Mouse (Mus musculus) lung, adult 2 months (tissue): ENCODE data around the gene Plxna1. TPM values are rescaled to one million over a fixed set of nuclear protein-coding genes. Genes with fewer than 3 reads are reported as not detected.

Source experiments
- DNase-seq: peaks from one replicate; pipeline ENCODE4 v3.0.0; 2022
- H3K4me1 ChIP-seq: fragments of 200-500 bp; 2 replicates; pipeline ENCODE4 v1.6.1; 2011; ENCODE audit warnings: low read length; ENCODE audit not compliant: control insufficient read depth, insufficient read depth
- H3K4me3 ChIP-seq: fragments of 200-500 bp; replicated peaks from 2 replicates; pipeline ENCODE3; 2011; ENCODE audit warnings: low read depth, mild to moderate bottlenecking, control low read depth, low read length; ENCODE audit errors: extremely low read depth
- CTCF ChIP-seq: fragments of 200-500 bp; IDR thresholded peaks from 2 replicates; pipeline ENCODE4 v1.5.1; 2011; ENCODE audit warnings: mild to moderate bottlenecking, low read length, control low read depth; ENCODE audit not compliant: insufficient read depth
- POLR2A ChIP-seq: fragments of 200-500 bp; IDR thresholded peaks from 2 replicates; pipeline ENCODE4 v1.6.1; 2011; ENCODE audit warnings: low read depth, mild to moderate bottlenecking, control low read depth, low read length, borderline replicate concordance; ENCODE audit errors: extremely low read depth
- WGBS: fragments of 180-500 bp; shearing (Covaris S2); methylation state at CpG from one replicate; pipeline ENCODE4 v1.1.7; 2018; 5-methylcytosine and 5-hydroxymethylcytosine counted together
- polyA plus RNA-seq: library from polyadenylated mRNA; depleted of rRNA; stranded (reverse); fragments of >200 nt; gene quantifications from 2 replicates; pipeline ENCODE4 v1.2.3, GENCODE M21; 2012

The Plxna1 gene
- polyA plus RNA-seq, 1 experiment, result 189 TPM

- WGBS, result under 1% methylated on average over 75 of the region's 80 CpGs
- TF ChIP-seq POLR2A (no peak), CTCF (no peak)
- Histone ChIP-seq H3K4me3 (peak overlapping the region; percentile 63), H3K4me1 (peaks cover 22% of the 10 kb centered on the region)
- peak; percentile 66 for DNase-seq
These were observed 771 bp downstream of the Plxna1 start for GRCm38 (mm10) chr6:89361418-89362280.

DNA sequence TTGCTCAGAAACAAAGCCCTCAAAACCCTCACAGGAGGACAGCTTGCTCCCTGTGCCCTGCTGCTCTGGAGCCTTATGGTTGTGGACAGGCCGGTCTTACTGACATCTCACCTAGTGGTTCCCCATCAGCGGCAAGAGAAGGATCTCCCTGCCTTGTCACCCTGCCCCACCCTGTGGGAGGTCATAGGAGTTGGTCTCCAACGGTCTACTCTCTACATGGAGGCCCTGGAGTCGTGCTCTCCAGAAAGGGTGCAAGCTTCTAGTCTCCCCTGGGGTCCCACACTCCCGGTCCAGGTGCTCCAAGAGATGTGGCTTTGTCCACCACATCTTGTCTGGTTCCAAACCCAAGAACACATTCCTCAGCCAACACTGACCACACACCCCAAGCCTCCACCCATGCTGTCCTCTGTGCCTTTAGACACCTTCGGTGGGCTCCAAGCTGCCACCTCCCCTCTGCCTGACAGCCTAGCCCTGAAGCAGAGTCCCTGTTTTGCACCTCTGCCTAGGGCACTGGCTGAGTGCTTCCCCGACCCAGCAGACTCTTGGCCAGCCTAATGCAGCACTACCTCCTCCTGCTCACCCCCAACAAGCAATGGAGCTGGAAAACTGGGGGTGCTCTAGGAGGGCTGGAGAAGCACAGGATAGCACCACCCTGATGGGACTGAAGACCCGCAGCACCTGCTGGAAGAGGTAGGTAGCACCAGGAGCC is 1.6 kb downstream of the Plxna1 start:
- 25% methylated on average over 8 of the region's 8 CpGs for WGBS
- Histone ChIP-seq H3K4me1 (peaks cover 22% of the 10 kb centered on the region), H3K4me3 (peak overlapping the region; percentile 63)
- TF ChIP-seq POLR2A (0 out of 2 replicates have a peak, but pooled peaks have one; percentile 1), CTCF (0 out of 2 replicates have a peak, but pooled peaks have one; percentile 0)
- peak; percentile 48 for DNase-seq

GRCm38 (mm10) chr6:89359771-89360708 is 2.4 kb downstream of the Plxna1 start:
- TF ChIP-seq CTCF, result no peak
- TF ChIP-seq POLR2A, result 0 out of 2 replicates have a peak, but pooled peaks have one; percentile 16
- Histone ChIP-seq H3K4me3 (peak overlapping the region; percentile 63), H3K4me1 (peaks cover 22% of the 10 kb centered on the region)
- no peak for DNase-seq
- 41% methylated on average over 20 of the region's 20 CpGs for WGBS

- H3K4me3 ChIP-seq, result no peak overlapping the region
- no peak for DNase-seq
- peaks cover 22% of the 10 kb centered on the region for H3K4me1 ChIP-seq
- WGBS, result 64% methylated on average over 3 of the region's 3 CpGs
- TF ChIP-seq CTCF (no peak), POLR2A (no peak)
These were observed 3.2 kb downstream of the Plxna1 start for GRCm38 (mm10) chr6:89359192-89359591.

DNA sequence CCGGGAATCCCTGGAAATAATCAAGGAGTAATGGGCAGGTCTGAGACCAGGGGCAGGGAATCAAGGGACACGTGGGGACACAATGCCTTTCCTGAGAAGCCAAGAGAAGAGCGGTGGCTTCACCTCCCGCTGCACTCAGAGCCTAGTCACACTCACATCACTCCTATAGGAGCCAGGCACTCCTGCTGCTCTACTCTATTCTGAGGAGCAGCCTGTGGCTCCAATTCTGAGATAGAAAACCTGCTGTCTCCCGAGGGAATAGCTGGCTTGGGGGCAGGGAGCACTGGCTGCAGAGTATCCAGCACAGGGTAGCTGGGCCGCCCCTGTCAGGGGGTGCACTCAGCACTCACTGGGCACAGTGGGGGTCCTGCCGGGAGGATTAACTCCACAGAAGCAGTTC is 6.8 kb downstream of the Plxna1 start:
- no peak for DNase-seq
- H3K4me1 ChIP-seq, result peaks cover 29% of the 10 kb centered on the region
- WGBS, result 62% methylated on average over 7 of the region's 7 CpGs

DNA sequence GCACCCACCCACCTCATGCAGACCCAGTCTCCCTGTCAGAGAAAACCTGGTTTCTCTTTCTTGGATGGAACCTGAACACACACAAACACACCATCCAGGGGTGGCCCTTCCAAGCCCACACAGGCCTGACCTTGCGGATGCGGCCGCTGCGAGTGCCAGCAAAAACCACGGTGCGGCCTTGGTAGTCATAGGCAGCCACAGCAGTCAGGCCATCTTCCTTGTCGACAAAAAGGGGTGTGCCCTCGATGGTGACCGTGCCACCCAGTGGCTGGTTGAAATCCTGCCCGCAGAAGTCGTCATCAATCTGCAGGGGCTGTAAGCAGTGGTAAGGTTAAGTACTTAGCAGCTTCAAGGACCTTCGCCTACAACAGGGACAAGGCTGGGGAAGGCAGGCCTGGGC is 7.7 kb downstream of the Plxna1 start:
- no peak for TF ChIP-seq POLR2A
- 0 out of 2 replicates have a peak, but pooled peaks have one; percentile 5 for TF ChIP-seq CTCF
- peaks cover 36% of the 10 kb centered on the region for H3K4me1 ChIP-seq
- DNase-seq, result no peak
- no peak overlapping the region for H3K4me3 ChIP-seq
- 62% methylated on average over 12 of the region's 12 CpGs for WGBS

More for the DNA sequence above, 6.8 kb downstream of the Plxna1 start:
- H3K4me3 ChIP-seq, result no peak overlapping the region
- TF ChIP-seq POLR2A (no peak), CTCF (no peak)

- Histone ChIP-seq H3K4me1 (peaks cover 37% of the 10 kb centered on the region), H3K4me3 (no peak overlapping the region)
- WGBS, result 66% methylated on average over 5 of the region's 5 CpGs
- DNase-seq, result no peak
- no peak for TF ChIP-seq CTCF
- TF ChIP-seq POLR2A, result no peak
These were observed 8.3 kb downstream of the Plxna1 start for GRCm38 (mm10) chr6:89354076-89354475.

- TF ChIP-seq CTCF (no peak), POLR2A (no peak)
- whole genome bisulfite sequencing, result 35% methylated on average over 8 of the region's 8 CpGs
- Histone ChIP-seq H3K4me1 (peaks cover 32% of the 10 kb centered on the region), H3K4me3 (no peak overlapping the region)
- DNase-seq, result no peak
These were observed 9.3 kb downstream of the Plxna1 start for GRCm38 (mm10) chr6:89353101-89353500.

DNA sequence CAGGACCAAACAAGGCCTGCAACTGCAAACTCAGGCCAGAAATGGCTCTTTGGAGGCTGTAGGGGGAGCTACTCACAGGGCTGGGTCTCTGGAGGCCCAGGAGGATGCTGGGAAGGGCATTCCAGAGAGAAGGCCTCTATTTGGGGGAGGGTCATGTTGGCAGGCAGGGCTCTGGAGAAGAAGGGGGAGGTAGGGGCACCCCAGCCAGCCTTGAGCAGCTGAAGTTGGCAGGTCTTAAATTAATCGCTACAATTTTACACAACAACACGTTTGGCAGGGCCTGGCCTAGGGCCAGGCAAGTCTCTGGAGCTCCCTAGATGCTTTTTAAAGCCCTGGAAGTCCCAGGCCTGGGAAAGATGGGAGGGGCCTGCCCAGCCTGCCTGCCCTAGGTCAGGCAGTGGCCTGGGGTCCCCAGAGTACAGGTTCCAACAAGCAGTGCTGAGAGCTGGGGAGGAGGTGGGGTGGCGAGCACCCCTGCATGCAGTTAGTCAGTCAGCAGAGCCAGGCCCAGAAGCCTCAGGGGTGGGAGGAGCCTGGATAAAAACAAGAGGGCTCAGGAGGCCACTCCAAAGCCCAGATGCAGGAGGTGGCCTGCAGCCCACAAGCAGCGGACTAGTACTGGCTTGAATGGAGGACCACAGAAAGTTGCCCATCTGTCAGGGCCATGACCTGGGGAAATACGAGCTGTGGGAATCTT is 10.8 kb downstream of the Plxna1 start:
- Histone ChIP-seq H3K4me3 (no peak overlapping the region), H3K4me1 (peaks cover 31% of the 10 kb centered on the region)
- TF ChIP-seq POLR2A (no peak), CTCF (peak; percentile 22; the same call in 1 of the 2 replicates)
- peak; percentile 47 for DNase-seq
- WGBS, result 32% methylated on average over 5 of the region's 5 CpGs
